21 mouse cellular contexts compared by ENCODE assay signal in genomic region chr3:36825554-36825953, GRCm38 (mm10). TPM values are rescaled to one million over a fixed set of nuclear protein-coding genes. Genes with fewer than 3 reads are reported as not detected.
DNase-seq lines count a peak whose midpoint lies in the region; ATAC-seq and TF ChIP-seq lines count a peak whose summit lies in the region.
"Had no signal": no experiment of that assay in that cellular context is flagged by ENCODE, and none has a peak within 500 bp of the region (broad histone marks: within the 10 kb centered on the region; RNA-seq: fewer than 3 reads in every experiment).

No protein-coding gene starts in this region.

- no peaks in the 10 kb centered on the region for H3K36me3 ChIP-seq in intestine, postnatal 0 days (ENCODE audit: control insufficient read depth, insufficient read depth)
- no peaks in the 10 kb centered on the region for H3K36me3 ChIP-seq in intestine, embryonic 15.5 days
- no peaks in the 10 kb centered on the region for H3K36me3 ChIP-seq in CH12.LX (replicated peaks in 1 of 2; ENCODE audit: control insufficient read depth in 1 of 2, insufficient read depth in 1 of 2, low read length in 1 of 2)
- H3K36me3 ChIP-seq: embryonic facial prominence, embryonic 12.5 days; forebrain, embryonic 12.5 days; forebrain, embryonic 15.5 days; G1E; heart, embryonic 10.5 days; hindbrain, embryonic 12.5 days; hindbrain, embryonic 15.5 days had no signal

- TF ChIP-seq CTCF in intestine, postnatal 0 days (IDR thresholded peaks at IDR 0.05; ENCODE audit: low read depth) = no peak
- no peak for TF ChIP-seq CTCF in CH12.LX (conservative IDR thresholded peaks at IDR 0.05 in 1 of 2, IDR thresholded peaks at IDR 0.05 in 1 of 2; ENCODE audit: low read depth in 2 of 2, low read length in 2 of 2)
- TF ChIP-seq CTCF in layer of hippocampus, adult 2 months (conservative IDR thresholded peaks at IDR 0.05) = no peak

- no peaks in the 10 kb centered on the region for H3K79me2 ChIP-seq in CH12.LX (replicated peaks; ENCODE audit: control insufficient read depth, extremely low read depth, insufficient read depth, poor library complexity, severe bottlenecking)

- no peak for TF ChIP-seq EP300 in CH12.LX (IDR thresholded peaks at IDR 0.05; ENCODE audit: low read length)

- H3K9me3 ChIP-seq in intestine, postnatal 0 days (ENCODE audit: control insufficient read depth) = no peaks in the 10 kb centered on the region
- no peaks in the 10 kb centered on the region for H3K9me3 ChIP-seq in intestine, embryonic 15.5 days
- H3K9me3 ChIP-seq in CH12.LX (replicated peaks; ENCODE audit: low read length) = no peaks in the 10 kb centered on the region
- H3K9me3 ChIP-seq: embryonic facial prominence, embryonic 12.5 days; forebrain, embryonic 12.5 days; forebrain, embryonic 15.5 days; G1E; heart, embryonic 10.5 days; hindbrain, embryonic 12.5 days; hindbrain, embryonic 15.5 days had no signal

- peaks cover 5% of the 10 kb centered on the region; the same call in 1 of the 2 replicates for H3K4me1 ChIP-seq in intestine, postnatal 0 days (replicated peaks; ENCODE audit: control insufficient read depth, insufficient read depth, low read length)
- no peaks in the 10 kb centered on the region for H3K4me1 ChIP-seq in intestine, embryonic 15.5 days (replicated peaks)
- H3K4me1 ChIP-seq in CH12.LX (ENCODE audit: control insufficient read depth in 1 of 2, insufficient read depth in 2 of 2) = peaks cover 0 to 3% of the 10 kb centered on the region in 2 experiments; a peak in 2 of 4 replicates
- H3K4me1 ChIP-seq: embryonic facial prominence, embryonic 12.5 days; forebrain, embryonic 12.5 days; heart, embryonic 10.5 days; hindbrain, embryonic 12.5 days had no signal

- dilution Hi-C loops in CH12.LX (cut with MboI; ENCODE audit: extremely low pct_ligation_motif_present, extremely low pct_unique_long_range_greater_than_20kb, low sequenced_read_pairs) = no loop called here

- no peak overlapping the region for H3K27ac ChIP-seq in intestine, postnatal 0 days (ENCODE audit: low read depth, low read length)
- no peak overlapping the region for H3K27ac ChIP-seq in intestine, embryonic 15.5 days
- no peak overlapping the region for H3K27ac ChIP-seq in CH12.LX (ENCODE audit: insufficient read depth, low read depth)
- H3K27ac ChIP-seq in layer of hippocampus, adult 2 months = no peak overlapping the region
- H3K27ac ChIP-seq: embryonic facial prominence, embryonic 12.5 days; forebrain, embryonic 12.5 days; forebrain, embryonic 15.5 days; heart, adult 2 months; heart, embryonic 10.5 days; hindbrain, embryonic 12.5 days; hindbrain, embryonic 15.5 days had no signal

- no peak overlapping the region for H3K4me2 ChIP-seq in intestine, postnatal 0 days (replicated peaks; ENCODE audit: low read depth)
- no peak overlapping the region for H3K4me2 ChIP-seq in intestine, embryonic 15.5 days (replicated peaks)
- H3K4me2 ChIP-seq in CH12.LX (ENCODE audit: insufficient read depth, low read depth, poor library complexity, severe bottlenecking) = 0 out of 2 replicates have a peak overlapping the region, but pooled peaks have one; percentile 5
- H3K4me2 ChIP-seq: embryonic facial prominence, embryonic 12.5 days; forebrain, embryonic 12.5 days; forebrain, embryonic 15.5 days; hindbrain, embryonic 12.5 days; hindbrain, embryonic 15.5 days had no signal

- peak; percentile 10 to 18 for DNase-seq in cerebellum, postnatal 25 days
- no peak for DNase-seq in cerebellum, adult 9-11 months
- no peak for DNase-seq in CH12.LX (ENCODE audit: extremely low read depth)
- no peak for DNase-seq in layer of hippocampus, adult 2 months (ENCODE audit: low spot score in 2 of 2)
- DNase-seq: adrenal gland, postnatal 10 days; adrenal gland, postnatal 36 days; cerebellum, adult 11 months; gastrocnemius, postnatal 25 days; heart, adult 2 months; kidney, adult 18-20 months had no signal

- in situ Hi-C loops in CH12.LX (cut with MboI; ENCODE audit: low pct_ligation_motif_present, low pct_unique_long_range_greater_than_20kb, low sequenced_read_pairs) = loop anchor here (25.0 kb wide), 2 partner anchors 188 to 362 kb away; no protein-coding TSS in a partner anchor

- WGBS in intestine, postnatal 0 days = 66% methylated on average over 4 of the region's 4 CpGs
- 83% methylated on average over 4 of the region's 4 CpGs for WGBS in intestine, embryonic 15.5 days

- H3K9ac ChIP-seq in intestine, postnatal 0 days (ENCODE audit: low read depth, low read length) = no peak overlapping the region
- no peak overlapping the region for H3K9ac ChIP-seq in intestine, embryonic 15.5 days
- no peak overlapping the region for H3K9ac ChIP-seq in CH12.LX (ENCODE audit: insufficient read depth, low read depth)
- H3K9ac ChIP-seq: embryonic facial prominence, embryonic 12.5 days; forebrain, embryonic 12.5 days; forebrain, embryonic 15.5 days; hindbrain, embryonic 12.5 days; hindbrain, embryonic 15.5 days had no signal

- no peak for TF ChIP-seq RAD21 in CH12.LX (IDR thresholded peaks at IDR 0.05; ENCODE audit: low read depth, low read length)

- H3K4me3 ChIP-seq in intestine, postnatal 0 days (ENCODE audit: low read depth, low read length) = no peak overlapping the region
- no peak overlapping the region for H3K4me3 ChIP-seq in intestine, embryonic 15.5 days (replicated peaks)
- no peak overlapping the region for H3K4me3 ChIP-seq in CH12.LX (replicated peaks in 1 of 3; ENCODE audit: low read depth in 2 of 3, low read length in 2 of 3, poor library complexity in 1 of 3)
- no peak overlapping the region for H3K4me3 ChIP-seq in layer of hippocampus, adult 2 months
- H3K4me3 ChIP-seq: embryonic facial prominence, embryonic 12.5 days; erythroblast, embryonic 14.5 days; forebrain, embryonic 12.5 days; forebrain, embryonic 15.5 days; heart, adult 2 months; heart, embryonic 10.5 days; hindbrain, embryonic 12.5 days; hindbrain, embryonic 15.5 days had no signal

- H3K27me3 ChIP-seq in intestine, postnatal 0 days (replicated peaks; ENCODE audit: control insufficient read depth, insufficient read depth, low read length) = no peaks in the 10 kb centered on the region
- no peaks in the 10 kb centered on the region for H3K27me3 ChIP-seq in intestine, embryonic 15.5 days (replicated peaks)
- H3K27me3 ChIP-seq in CH12.LX (replicated peaks) = no peaks in the 10 kb centered on the region
- H3K27me3 ChIP-seq: embryonic facial prominence, embryonic 12.5 days; forebrain, embryonic 12.5 days; forebrain, embryonic 15.5 days; hindbrain, embryonic 12.5 days; hindbrain, embryonic 15.5 days had no signal

- ATAC-seq in intestine, postnatal 0 days = peak; percentile 25; the same call in 1 of the 2 replicates
- ATAC-seq in intestine, embryonic 15.5 days = no peak
- ATAC-seq: forebrain, embryonic 15.5 days; Patski had no signal

- no peak for TF ChIP-seq POLR2A in CH12.LX (IDR thresholded peaks at IDR 0.05; ENCODE audit: low read depth, low read length)

TF ChIP-seq in CH12.LX, 34 proteins besides CTCF, POLR2A, EP300 and RAD21:
- no peak for TF ChIP-seq TCF12 (IDR thresholded peaks at IDR 0.05; ENCODE audit: low read depth, low read length)
- TF ChIP-seq MEF2A (IDR thresholded peaks at IDR 0.05; ENCODE audit: borderline replicate concordance, low read depth, low read length) = no peak
- no peak for TF ChIP-seq ZNF384 (IDR thresholded peaks at IDR 0.05; ENCODE audit: low read depth, low read length)
- TF ChIP-seq ZC3H11A (IDR thresholded peaks at IDR 0.05; ENCODE audit: low read depth, low read length) = no peak
- no peak for TF ChIP-seq SMC3 (IDR thresholded peaks at IDR 0.05; ENCODE audit: low read depth, low read length)
- no peak for TF ChIP-seq UBTF (IDR thresholded peaks at IDR 0.05; ENCODE audit: low read depth, low read length)
- TF ChIP-seq BHLHE40 (IDR thresholded peaks at IDR 0.05; ENCODE audit: low read depth, low read length) = no peak
- TF ChIP-seq POLR2AphosphoS2 (IDR thresholded peaks at IDR 0.05; ENCODE audit: low read depth, low read length) = no peak
- TF ChIP-seq MAZ (IDR thresholded peaks at IDR 0.05; ENCODE audit: low read depth, low read length) = no peak
- no peak for TF ChIP-seq NELFE (IDR thresholded peaks at IDR 0.05; ENCODE audit: low read depth, low read length)
- TF ChIP-seq RCOR1 (conservative IDR thresholded peaks at IDR 0.05; ENCODE audit: low read depth, low read length) = no peak
- TF ChIP-seq IRF4 (IDR thresholded peaks at IDR 0.05; ENCODE audit: low read depth, low read length) = no peak
- TF ChIP-seq MAFK (IDR thresholded peaks at IDR 0.05; ENCODE audit: insufficient replicate concordance, low read length) = no peak
- no peak for TF ChIP-seq MXI1 (IDR thresholded peaks at IDR 0.05; ENCODE audit: low read depth, low read length)
- no peak for TF ChIP-seq E2F4 (IDR thresholded peaks at IDR 0.05; ENCODE audit: insufficient replicate concordance, low read depth, low read length)
- TF ChIP-seq CHD2 (IDR thresholded peaks at IDR 0.05; ENCODE audit: low read length) = no peak
- TF ChIP-seq GABPA (IDR thresholded peaks at IDR 0.05; ENCODE audit: insufficient replicate concordance, low read depth, low read length) = no peak
- TF ChIP-seq USF1 (IDR thresholded peaks at IDR 0.05; ENCODE audit: low read depth, low read length) = no peak
- TF ChIP-seq USF2 (conservative IDR thresholded peaks at IDR 0.05; ENCODE audit: low read depth, low read length) = no peak

RNA-seq across cellular contexts. Expression of gene 4932438A13Rik, which starts 37.4 kb away (rescaled TPM):
- 28.5 and 32.2 TPM in 2 replicates for polyA plus RNA-seq in intestine, postnatal 0 days (2015; fragmentation: Nextera tagmentation; extraction: Ambion mirVana)
- polyA plus RNA-seq in intestine, embryonic 15.5 days (2015; fragmentation: Nextera tagmentation; extraction: Ambion mirVana) = 36.4 and 38.4 TPM in 2 replicates
- total RNA-seq in CH12.LX (2012; rRNA removed) (12.8 and 14.7 TPM in 2 replicates), CH12.LX (2014; rRNA removed) (5.9 and 6.3 TPM in 2 replicates)
- 19.5 and 20.3 TPM in 2 replicates for polyA plus RNA-seq in CH12.LX (2012; ENCODE audit: insufficient read length, low read depth)
- total RNA-seq in layer of hippocampus, adult 2 months (2021) = 10 to 100 TPM; 95.0 to 98.2 TPM

Comparison
In these comparisons a context has a peak if more than half of its experiments do, and no peak if none do; other contexts are left out.
1. DNase-seq: peak in cerebellum, postnatal 25 days (2 of 2); none in cerebellum, adult 9-11 months (single experiment), CH12.LX (single experiment) and layer of hippocampus, adult 2 months (0 of 2).